Mouse (Mus musculus) myocyte (in vitro differentiated cells): ENCODE results near the gene Hhipl1. TPM values are rescaled to one million over a fixed set of nuclear protein-coding genes. Genes with fewer than 3 reads are reported as not detected.

Experiments used
- H3K27me3 ChIP-seq: one replicate; pipeline ENCODE4 v1.6.1; 2011; ENCODE audit not compliant: control insufficient read depth, insufficient read depth, insufficient read length
- H3K36me3 ChIP-seq: one replicate; pipeline ENCODE4 v1.6.1; 2011; ENCODE audit not compliant: control insufficient read depth, insufficient read depth
- H3K4me2 ChIP-seq: one replicate; pipeline ENCODE4 v1.6.1; 2011; ENCODE audit warnings: low read depth, control low read depth
- H3K4me3 ChIP-seq: one replicate; pipeline ENCODE4 v1.5.1; 2011; ENCODE audit warnings: mild to moderate bottlenecking, control low read depth, moderate library complexity
- H3K79me2 ChIP-seq: one replicate; pipeline ENCODE4 v1.6.1; 2011; ENCODE audit not compliant: control insufficient read depth, insufficient read depth
- H3ac ChIP-seq: one replicate; pipeline ENCODE4 v1.6.1; 2011; ENCODE audit not compliant: control insufficient read depth, insufficient read length
- CEBPB ChIP-seq: IDR thresholded peaks from 2 replicates; pipeline ENCODE4 v1.6.1; 2011; ENCODE audit warnings: mild to moderate bottlenecking, moderate library complexity; ENCODE audit not compliant: poor library complexity, insufficient read depth, severe bottlenecking
- E2F4 ChIP-seq: IDR thresholded peaks from one replicate; pipeline ENCODE4 v1.6.1; 2011; ENCODE audit warnings: mild to moderate bottlenecking, control low read depth, moderate library complexity; ENCODE audit not compliant: insufficient read depth
- MAX ChIP-seq: IDR thresholded peaks from one replicate; pipeline ENCODE4 v1.6.1; 2011; ENCODE audit warnings: low read depth, mild to moderate bottlenecking, control low read depth
- MYOD1 ChIP-seq, 3 experiments: IDR thresholded peaks; one replicate each; pipeline ENCODE4 v1.6.1; 2011; ENCODE audit warnings: control low read depth in 2 of 3, low read depth in 2 of 3, mild to moderate bottlenecking in 2 of 3, moderate library complexity in 1 of 3; ENCODE audit not compliant: insufficient read length in 2 of 3, control insufficient read depth in 1 of 3
- MYOG ChIP-seq, 3 experiments: IDR thresholded peaks; one replicate each; pipeline ENCODE4 v1.6.1; 2011; ENCODE audit warnings: control low read depth in 2 of 3, low read depth in 2 of 3, mild to moderate bottlenecking in 2 of 3; ENCODE audit not compliant: insufficient read length in 2 of 3, control insufficient read depth in 1 of 3, insufficient read depth in 1 of 3
- POLR2A ChIP-seq: IDR thresholded peaks from one replicate; pipeline ENCODE4 v1.6.1; 2011; ENCODE audit warnings: low read depth, mild to moderate bottlenecking, control low read depth, moderate library complexity; ENCODE audit not compliant: insufficient read length
- POLR2AphosphoS2 ChIP-seq: IDR thresholded peaks from one replicate; pipeline ENCODE4 v1.6.1; 2011; ENCODE audit warnings: low read depth, control low read depth; ENCODE audit not compliant: insufficient read length
- REST ChIP-seq: IDR thresholded peaks from one replicate; pipeline ENCODE4 v1.6.1; 2011; ENCODE audit warnings: mild to moderate bottlenecking, control low read depth, moderate library complexity; ENCODE audit not compliant: insufficient read depth, insufficient read length
- SRF ChIP-seq: IDR thresholded peaks from one replicate; pipeline ENCODE4 v1.6.1; 2011; ENCODE audit warnings: low read depth; ENCODE audit not compliant: control insufficient read depth, insufficient read length
- TCF12 ChIP-seq: IDR thresholded peaks from one replicate; pipeline ENCODE4 v1.6.1; 2011; ENCODE audit warnings: mild to moderate bottlenecking, control low read depth; ENCODE audit not compliant: poor library complexity, insufficient read depth, severe bottlenecking
- TCF3 ChIP-seq: IDR thresholded peaks from one replicate; pipeline ENCODE4 v1.6.1; 2011; ENCODE audit warnings: low read depth, control low read depth; ENCODE audit not compliant: insufficient read length
- USF1 ChIP-seq: IDR thresholded peaks from one replicate; pipeline ENCODE4 v1.6.1; 2011; ENCODE audit warnings: low read depth, mild to moderate bottlenecking, control low read depth, moderate library complexity
- polyA plus RNA-seq: library from polyadenylated mRNA; unstranded; fragments of >200 nt; fragmentation: generic; extraction: Trizol; gene quantifications from one replicate; pipeline ENCODE4 v1.2.1, GENCODE M21; 2012; ENCODE audit warnings: missing spikeins

The Hhipl1 gene
- polyA plus RNA-seq, 1 experiment: 13.5 TPM

- H3ac ChIP-seq: no peak overlapping the region
- TF ChIP-seq MYOD1 (IDR thresholded peaks at IDR 0.05; ENCODE audit: control insufficient read depth in 1 of 3, insufficient read length in 2 of 3, low read depth in 2 of 3) (no peak), CEBPB (no peak), TCF3 (no peak), USF1 (no peak), SRF (no peak), MAX (no peak), POLR2AphosphoS2 (no peak), REST (no peak), POLR2A (no peak), TCF12 (no peak), E2F4 (no peak), MYOG (IDR thresholded peaks at IDR 0.05; ENCODE audit: control insufficient read depth in 1 of 3, insufficient read depth in 1 of 3, insufficient read length in 2 of 3, low read depth in 2 of 3) (no peak)
Measured at GRCm38 (mm10) chr12:108297033-108297432, 9.0 kb upstream of the Hhipl1 start.

GRCm38 (mm10) chr12:108301006-108301405, 5.1 kb upstream of the Hhipl1 start:
- Histone ChIP-seq H3K4me3 (no peak overlapping the region), H3K79me2 (no peaks in the 10 kb centered on the region), H3K36me3 (no peaks in the 10 kb centered on the region), H3K4me2 (no peak overlapping the region), H3K27me3 (no peaks in the 10 kb centered on the region), H3ac (no peak overlapping the region)
- no peak for TF ChIP-seq TCF12
- TF ChIP-seq SRF: no peak
- TF ChIP-seq USF1: no peak
- TF ChIP-seq REST: no peak
- TF ChIP-seq MYOG (IDR thresholded peaks at IDR 0.05; ENCODE audit: control insufficient read depth in 1 of 3, insufficient read depth in 1 of 3, insufficient read length in 2 of 3, low read depth in 2 of 3): no peak
- TF ChIP-seq POLR2A: no peak
- TF ChIP-seq POLR2AphosphoS2: no peak
- no peak for TF ChIP-seq MAX
- no peak for TF ChIP-seq CEBPB

More at GRCm38 (mm10) chr12:108297033-108297432, 9.0 kb upstream of the Hhipl1 start:
- Histone ChIP-seq H3K36me3 (no peaks in the 10 kb centered on the region), H3K79me2 (no peaks in the 10 kb centered on the region), H3K27me3 (no peaks in the 10 kb centered on the region), H3K4me2 (no peak overlapping the region), H3K4me3 (no peak overlapping the region)

- Histone ChIP-seq H3ac (no peak overlapping the region), H3K79me2 (no peaks in the 10 kb centered on the region), H3K27me3 (no peaks in the 10 kb centered on the region), H3K4me3 (no peak overlapping the region), H3K36me3 (no peaks in the 10 kb centered on the region), H3K4me2 (no peak overlapping the region)
- TF ChIP-seq POLR2AphosphoS2 (no peak), CEBPB (no peak), TCF12 (no peak), POLR2A (no peak), MAX (no peak), SRF (no peak), TCF3 (no peak), E2F4 (no peak), MYOD1 (IDR thresholded peaks at IDR 0.05; ENCODE audit: control insufficient read depth in 1 of 3, insufficient read length in 2 of 3, low read depth in 2 of 3) (no peak), MYOG (IDR thresholded peaks at IDR 0.05; ENCODE audit: control insufficient read depth in 1 of 3, insufficient read depth in 1 of 3, insufficient read length in 2 of 3, low read depth in 2 of 3) (no peak), USF1 (no peak), REST (no peak)
Measured at GRCm38 (mm10) chr12:108303778-108304365, 2.2 kb upstream of the Hhipl1 start.

- no peak for TF ChIP-seq TCF3
- peak; percentile 13 for TF ChIP-seq MAX
- no peaks in the 10 kb centered on the region for H3K27me3 ChIP-seq
- H3K36me3 ChIP-seq: no peaks in the 10 kb centered on the region
- H3K79me2 ChIP-seq: no peaks in the 10 kb centered on the region
- H3ac ChIP-seq: no peak overlapping the region
- peak overlapping the region; percentile 77 for H3K4me2 ChIP-seq
- peak overlapping the region; percentile 39 for H3K4me3 ChIP-seq
Measured at GRCm38 (mm10) chr12:108305172-108305571, 898 bp upstream of the Hhipl1 start.

- H3ac ChIP-seq: no peak overlapping the region
- H3K4me3 ChIP-seq: peak overlapping the region; percentile 39
- H3K79me2 ChIP-seq: no peaks in the 10 kb centered on the region
- TF ChIP-seq REST (no peak), POLR2AphosphoS2 (no peak), USF1 (no peak)
- no peaks in the 10 kb centered on the region for H3K36me3 ChIP-seq
- no peaks in the 10 kb centered on the region for H3K27me3 ChIP-seq
- peak overlapping the region; percentile 77 for H3K4me2 ChIP-seq
Measured at GRCm38 (mm10) chr12:108307553-108307952, 1.5 kb downstream of the Hhipl1 start.
